Mouse (Mus musculus): ENCODE results near the gene Vash2. TPM values are rescaled to one million over a fixed set of nuclear protein-coding genes. Genes with fewer than 3 reads are reported as not detected.

Gene Vash2
- total and polyA plus RNA-seq, 2 experiments from 2014 or later, result 46.1 to 48.8 TPM

DNA sequence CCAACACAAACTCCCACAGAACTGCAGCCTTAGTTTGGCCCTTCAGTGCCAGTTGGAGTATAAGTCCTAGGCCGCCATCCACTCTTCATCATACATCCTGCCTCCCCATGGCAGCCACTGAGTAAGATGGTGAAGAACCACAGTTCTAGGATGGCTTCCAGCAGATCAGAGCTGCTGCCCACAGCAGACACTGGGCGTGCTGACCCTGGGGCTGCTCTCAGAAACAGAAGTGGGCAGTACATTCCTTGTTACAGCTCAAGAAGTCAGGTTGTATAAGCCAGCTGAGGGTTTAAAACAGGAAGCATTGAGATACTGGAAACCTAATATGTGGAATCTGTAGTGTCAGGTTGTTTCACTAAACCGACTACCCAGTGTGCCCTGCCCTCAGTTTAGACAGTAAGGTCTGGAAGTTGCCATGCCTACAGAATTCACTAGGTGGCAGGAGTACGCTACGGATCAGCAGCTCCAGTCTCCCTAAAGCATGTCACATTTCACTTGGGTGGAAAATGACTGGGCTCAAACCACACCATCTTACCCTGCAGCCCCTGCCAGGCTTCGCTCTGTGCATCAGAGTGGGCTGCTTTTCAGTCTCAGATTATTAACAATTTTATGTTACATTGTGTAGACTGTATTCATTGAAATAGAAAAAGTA, 34.9 kb downstream of the Vash2 start:
- H3K27ac ChIP-seq (ENCODE audit: low read depth, low read length), result no peak overlapping the region
- WGBS, result 49% methylated on average over 6 of the region's 6 CpGs
- H3K9me3 ChIP-seq (ENCODE audit: low read length), result no peaks in the 10 kb centered on the region
- DNase-seq (ENCODE audit: low spot score), result peak; percentile 84
- no peaks in the 10 kb centered on the region for H3K4me1 ChIP-seq (ENCODE audit: insufficient read depth, low read length)
- no peak overlapping the region for H3K4me3 ChIP-seq (ENCODE audit: low read depth, low read length)
- ATAC-seq (ENCODE audit: low FRiP score), result peak; percentile 71
- H3K9ac ChIP-seq (replicated peaks; ENCODE audit: low read length, poor library complexity, severe bottlenecking), result no peak overlapping the region
- no peaks in the 10 kb centered on the region for H3K27me3 ChIP-seq (ENCODE audit: insufficient read depth, low read length)
- TF ChIP-seq CTCF (IDR thresholded peaks at IDR 0.05), result peak; percentile 87
- peaks cover 69% of the 10 kb centered on the region for H3K36me3 ChIP-seq (ENCODE audit: insufficient read depth, low read length)
- no peak overlapping the region for H3K4me2 ChIP-seq (ENCODE audit: low read depth, low read length, poor library complexity, severe bottlenecking)

DNA sequence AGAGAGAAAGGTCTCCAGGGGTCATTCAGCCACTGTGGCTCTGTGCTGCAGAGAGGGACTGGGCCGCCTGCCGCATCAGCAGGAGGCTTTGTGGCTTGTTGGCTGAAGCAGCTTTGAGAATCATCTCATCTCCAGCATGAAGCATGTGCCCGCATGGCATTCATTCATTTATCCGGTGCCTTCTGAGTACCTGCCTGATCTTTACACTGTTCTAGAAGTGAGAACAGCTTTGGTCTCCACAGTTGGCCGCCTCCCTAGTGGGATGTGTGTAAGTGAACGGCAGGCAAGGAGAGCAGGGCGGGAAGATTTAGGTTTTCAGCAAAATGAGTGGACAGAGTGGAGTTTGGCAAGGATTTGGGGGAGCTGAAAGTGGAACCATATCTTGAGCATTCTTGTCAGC, 39.3 kb downstream of the Vash2 start:
- Histone ChIP-seq H3K27ac (ENCODE audit: low read depth, low read length) (no peak overlapping the region), H3K9me3 (ENCODE audit: low read length) (no peaks in the 10 kb centered on the region), H3K27me3 (ENCODE audit: insufficient read depth, low read length) (no peaks in the 10 kb centered on the region), H3K4me1 (ENCODE audit: insufficient read depth, low read length) (no peaks in the 10 kb centered on the region), H3K4me2 (ENCODE audit: low read depth, low read length, poor library complexity, severe bottlenecking) (no peak overlapping the region), H3K4me3 (ENCODE audit: low read depth, low read length) (no peak overlapping the region), H3K36me3 (ENCODE audit: insufficient read depth, low read length) (peaks cover 51% of the 10 kb centered on the region), H3K9ac (replicated peaks; ENCODE audit: low read length, poor library complexity, severe bottlenecking) (no peak overlapping the region)
- no peak for TF ChIP-seq CTCF (IDR thresholded peaks at IDR 0.05)
- 87% methylated on average over 7 of the region's 7 CpGs for WGBS
- DNase-seq (ENCODE audit: low spot score) (no peak), ATAC-seq (ENCODE audit: low FRiP score) (no peak)

DNA sequence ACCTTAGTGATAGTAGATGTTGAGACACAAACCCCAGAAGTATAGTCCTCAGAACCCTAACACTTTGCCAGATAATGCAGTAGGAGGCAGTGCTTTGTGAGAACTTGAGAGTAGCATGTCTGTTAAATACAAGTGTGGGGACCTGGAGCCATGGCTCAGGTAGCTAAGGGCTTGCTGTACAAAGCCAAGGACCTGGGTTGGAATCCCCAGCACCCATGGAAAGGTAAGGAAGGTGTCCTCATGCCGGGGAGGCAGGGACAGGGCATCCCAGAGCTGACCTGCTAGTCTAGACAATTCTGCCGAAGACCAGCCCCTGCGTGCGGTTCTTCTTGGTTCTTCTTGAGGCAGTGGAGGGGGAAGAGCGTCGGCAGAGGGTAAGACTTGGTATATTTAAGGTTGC, 48.9 kb downstream of the Vash2 start:
- Histone ChIP-seq H3K36me3 (ENCODE audit: insufficient read depth, low read length) (peaks cover 14% of the 10 kb centered on the region), H3K9ac (replicated peaks; ENCODE audit: low read length, poor library complexity, severe bottlenecking) (no peak overlapping the region), H3K4me1 (ENCODE audit: insufficient read depth, low read length) (peaks cover 4% of the 10 kb centered on the region; the same call in 1 of the 2 replicates), H3K27me3 (ENCODE audit: insufficient read depth, low read length) (no peaks in the 10 kb centered on the region), H3K9me3 (ENCODE audit: low read length) (no peaks in the 10 kb centered on the region), H3K4me2 (ENCODE audit: low read depth, low read length, poor library complexity, severe bottlenecking) (no peak overlapping the region), H3K27ac (ENCODE audit: low read depth, low read length) (no peak overlapping the region), H3K4me3 (ENCODE audit: low read depth, low read length) (no peak overlapping the region)
- no peak for DNase-seq (ENCODE audit: low spot score)
- TF ChIP-seq CTCF (IDR thresholded peaks at IDR 0.05), result no peak
- WGBS, result 94% methylated on average over 6 of the region's 6 CpGs
- ATAC-seq (ENCODE audit: low FRiP score), result no peak

DNA sequence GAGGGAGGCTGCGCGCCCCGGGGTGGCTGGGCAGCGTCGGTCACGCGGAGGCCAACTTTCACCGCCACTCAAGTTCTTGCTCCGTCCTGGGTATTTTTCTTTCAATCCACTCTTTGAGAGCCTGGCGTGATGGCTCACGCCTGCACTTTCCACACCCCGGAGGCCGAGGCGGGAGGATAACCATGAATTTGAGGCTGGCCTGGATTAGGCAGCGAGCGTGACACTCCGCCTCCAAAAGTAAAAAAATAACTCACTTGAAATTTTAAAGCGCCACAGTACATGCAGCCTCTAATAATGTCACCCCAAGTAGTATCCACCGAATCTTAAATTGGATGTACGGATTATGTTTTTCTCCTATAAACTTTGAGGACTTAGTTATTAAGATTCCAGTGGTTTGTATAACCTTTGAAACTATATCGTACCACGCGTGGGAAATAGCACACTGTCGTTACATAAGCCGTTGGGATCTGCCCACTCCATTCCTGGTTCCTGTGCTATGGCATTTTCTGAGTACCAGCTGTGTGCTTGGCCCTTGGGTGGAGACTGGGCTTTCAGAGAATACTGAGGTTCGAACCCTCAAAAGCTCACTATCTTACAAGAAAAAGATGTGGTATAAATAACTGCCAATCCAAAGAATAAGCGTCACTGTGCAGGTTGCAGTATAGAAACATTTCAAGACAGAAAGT, 49.9 kb downstream of the Vash2 start:
- no peak for DNase-seq (ENCODE audit: low spot score)
- no peak for TF ChIP-seq CTCF (IDR thresholded peaks at IDR 0.05)
- no peaks in the 10 kb centered on the region for H3K27me3 ChIP-seq (ENCODE audit: insufficient read depth, low read length)
- no peak; the same call in 1 of the 2 replicates for ATAC-seq (ENCODE audit: low FRiP score)
- H3K4me2 ChIP-seq (ENCODE audit: low read depth, low read length, poor library complexity, severe bottlenecking), result peak overlapping the region; percentile 66
- H3K4me1 ChIP-seq (ENCODE audit: insufficient read depth, low read length), result peaks cover 4% of the 10 kb centered on the region; the same call in 1 of the 2 replicates
- WGBS, result 6% methylated on average over 27 of the region's 27 CpGs
- peak overlapping the region; percentile 92 for H3K9ac ChIP-seq (replicated peaks; ENCODE audit: low read length, poor library complexity, severe bottlenecking)
- peaks cover 8% of the 10 kb centered on the region for H3K36me3 ChIP-seq (ENCODE audit: insufficient read depth, low read length)
- peak overlapping the region; percentile 99 for H3K27ac ChIP-seq (ENCODE audit: low read depth, low read length)
- peak overlapping the region; percentile 67 for H3K4me3 ChIP-seq (ENCODE audit: low read depth, low read length)
- H3K9me3 ChIP-seq (ENCODE audit: low read length), result no peaks in the 10 kb centered on the region

DNA sequence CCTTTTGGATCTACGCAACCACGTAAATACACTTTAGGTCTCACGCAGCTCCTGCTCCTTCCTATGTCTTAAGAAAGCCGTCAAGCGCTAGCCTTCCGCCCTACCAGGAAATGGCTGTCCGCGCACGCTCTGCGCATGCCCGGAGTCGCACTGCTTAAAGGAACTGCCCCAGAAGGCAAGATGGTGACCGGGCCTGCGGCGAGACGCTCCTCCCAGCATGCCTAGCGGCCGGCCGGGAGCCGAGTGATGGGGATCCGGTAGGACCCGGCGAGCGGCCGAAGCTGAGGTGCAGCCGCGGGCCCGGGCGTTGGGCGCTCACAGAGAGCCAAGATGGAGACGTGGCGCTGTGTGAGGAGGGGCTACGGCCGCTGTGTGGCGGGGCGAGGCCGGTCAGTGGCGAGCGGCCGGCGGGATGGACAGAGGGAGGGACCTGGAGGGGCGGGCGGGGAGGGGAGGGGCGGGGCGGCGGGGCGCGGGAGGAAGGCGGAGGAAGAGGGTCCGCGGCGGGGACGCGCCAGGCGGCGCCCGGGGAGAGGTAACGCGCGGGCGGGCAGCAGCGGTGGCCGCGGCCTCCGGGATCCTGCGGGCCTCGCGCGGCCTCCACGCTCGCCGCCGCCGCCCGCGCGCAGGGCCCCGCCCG, 50.6 kb downstream of the Vash2 start:
- Histone ChIP-seq H3K27me3 (ENCODE audit: insufficient read depth, low read length) (no peaks in the 10 kb centered on the region), H3K4me3 (ENCODE audit: low read depth, low read length) (peak overlapping the region; percentile 67), H3K36me3 (ENCODE audit: insufficient read depth, low read length) (0 out of 2 replicates have a peak, but pooled peaks cover 3% of the 10 kb centered on the region), H3K9me3 (ENCODE audit: low read length) (no peaks in the 10 kb centered on the region), H3K27ac (ENCODE audit: low read depth, low read length) (peak overlapping the region; percentile 99), H3K9ac (replicated peaks; ENCODE audit: low read length, poor library complexity, severe bottlenecking) (peak overlapping the region; percentile 92), H3K4me2 (ENCODE audit: low read depth, low read length, poor library complexity, severe bottlenecking) (peak overlapping the region; percentile 66), H3K4me1 (ENCODE audit: insufficient read depth, low read length) (peaks cover 4% of the 10 kb centered on the region; the same call in 1 of the 2 replicates)
- peak; percentile 96 for ATAC-seq (ENCODE audit: low FRiP score)
- TF ChIP-seq CTCF (IDR thresholded peaks at IDR 0.05), result no peak
- 0% methylated on average over 35 of the region's 79 CpGs for WGBS
- DNase-seq (ENCODE audit: low spot score), result peak; percentile 98
